Mouse (Mus musculus) midbrain, embryonic 11.5 days (tissue): ENCODE results near the gene Mov10. TPM values are rescaled to one million over a fixed set of nuclear protein-coding genes. Genes with fewer than 3 reads are reported as not detected.

Experiments
- ATAC-seq: fragments of 200-750 bp; cut with Nextera tagmentation; 2 replicates; pipeline ENCODE4 v1.8.0; 2017; ENCODE audit warnings: moderate TSS enrichment, moderate library complexity; ENCODE audit not compliant: low FRiP score
- DNase-seq: peaks from one replicate; pipeline ENCODE4 v3.0.0; 2015; ENCODE audit warnings: low spot score; ENCODE audit errors: missing footprints
- H3K27ac ChIP-seq: fragments of 300-500 bp; sonication (generic); 2 replicates; pipeline ENCODE4 v1.5.1; 2014; ENCODE audit warnings: low read depth, low read length
- H3K27me3 ChIP-seq: fragments of 300-500 bp; sonication (generic); 2 replicates; pipeline ENCODE4 v1.6.1; 2014; ENCODE audit warnings: mild to moderate bottlenecking, low read length, moderate library complexity, mixed read lengths; ENCODE audit not compliant: control insufficient read depth, insufficient read depth
- H3K36me3 ChIP-seq: fragments of 300-500 bp; sonication (generic); 2 replicates; pipeline ENCODE4 v1.6.1; 2014; ENCODE audit warnings: mild to moderate bottlenecking, low read length, moderate library complexity, mixed read lengths; ENCODE audit not compliant: control insufficient read depth, insufficient read depth
- H3K4me1 ChIP-seq: fragments of 300-500 bp; sonication (generic); 2 replicates; pipeline ENCODE4 v1.6.1; 2014; ENCODE audit warnings: low read length; ENCODE audit not compliant: control insufficient read depth, insufficient read depth
- H3K4me2 ChIP-seq: fragments of 300-500 bp; sonication (generic); 2 replicates; pipeline ENCODE4 v1.6.1; 2014; ENCODE audit warnings: mild to moderate bottlenecking, moderate library complexity
- H3K4me3 ChIP-seq: fragments of 300-500 bp; sonication (generic); 2 replicates; pipeline ENCODE4 v1.5.1; 2014; ENCODE audit warnings: low read depth, low read length
- H3K9ac ChIP-seq: fragments of 300-500 bp; sonication (generic); 2 replicates; pipeline ENCODE4 v1.6.1; 2014; ENCODE audit warnings: low read length
- H3K9me3 ChIP-seq: fragments of 300-500 bp; sonication (generic); 2 replicates; pipeline ENCODE4 v1.6.1; 2016; ENCODE audit warnings: low read length; ENCODE audit not compliant: control insufficient read depth
- WGBS: fragments of 180-500 bp; shearing (Covaris S2); extraction: QIAGEN DNeasy Blood & Tissue Kit; methylation state at CpG from one replicate; pipeline ENCODE4 v1.1.7; 2014; 5-methylcytosine and 5-hydroxymethylcytosine counted together
- polyA plus RNA-seq: library from polyadenylated mRNA; unstranded; fragments of >200 nt; fragmentation: Nextera tagmentation; extraction: Ambion mirVana; gene quantifications from 2 replicates; pipeline ENCODE4 v1.2.1, GENCODE M21; 2014

Mov10 gene
- polyA plus RNA-seq, 1 experiment from 2014 or later, result 9.5 TPM

DNA sequence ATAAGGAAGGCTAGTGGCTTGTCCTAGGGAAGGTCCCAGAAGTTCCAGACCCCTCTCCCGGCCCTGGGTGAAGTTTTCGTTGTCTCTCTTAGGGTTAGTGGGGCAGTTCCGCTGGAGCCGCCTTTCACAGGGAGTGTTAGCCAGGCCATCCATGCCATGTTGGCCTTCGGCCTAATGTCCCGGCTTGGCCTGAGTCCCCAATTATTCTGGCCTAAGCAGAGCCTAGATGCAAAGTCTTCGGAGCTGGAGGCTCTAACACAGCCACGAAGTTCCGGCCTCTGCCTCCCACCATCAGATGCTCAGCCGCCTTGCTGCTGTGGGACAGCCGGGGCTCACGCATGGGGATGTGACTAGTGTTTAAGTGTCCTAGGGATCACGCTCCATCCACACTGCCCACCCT lies 28.5 kb downstream of the Mov10 start:
- H3K4me1 ChIP-seq, result peaks cover 24% of the 10 kb centered on the region

GRCm38 (mm10) chr3:104789312-104789605 lies 29.1 kb downstream of the Mov10 start:
- H3K4me1 ChIP-seq, result peaks cover 19% of the 10 kb centered on the region
- peak; percentile 35; the same call in 1 of the 2 replicates for ATAC-seq
- no peak for DNase-seq
- H3K27me3 ChIP-seq, result peaks cover 10% of the 10 kb centered on the region; the same call in 1 of the 2 replicates
- no peaks in the 10 kb centered on the region for H3K36me3 ChIP-seq
- 2% methylated on average over 10 of the region's 10 CpGs for WGBS
- no peak overlapping the region for H3K27ac ChIP-seq
- peak overlapping the region; percentile 86 for H3K4me2 ChIP-seq
- H3K9ac ChIP-seq, result peak overlapping the region; percentile 57
- peak overlapping the region; percentile 49 for H3K4me3 ChIP-seq
- no peaks in the 10 kb centered on the region for H3K9me3 ChIP-seq

More for the DNA sequence above, 28.5 kb downstream of the Mov10 start:
- Histone ChIP-seq H3K27me3 (peaks cover 7% of the 10 kb centered on the region; the same call in 1 of the 2 replicates), H3K36me3 (no peaks in the 10 kb centered on the region), H3K4me3 (peak overlapping the region; percentile 49), H3K27ac (no peak overlapping the region), H3K9ac (peak overlapping the region; percentile 57), H3K9me3 (no peaks in the 10 kb centered on the region), H3K4me2 (peak overlapping the region; percentile 86)
- WGBS, result 36% methylated on average over 13 of the region's 13 CpGs
- DNase-seq (no peak), ATAC-seq (no peak)

DNA sequence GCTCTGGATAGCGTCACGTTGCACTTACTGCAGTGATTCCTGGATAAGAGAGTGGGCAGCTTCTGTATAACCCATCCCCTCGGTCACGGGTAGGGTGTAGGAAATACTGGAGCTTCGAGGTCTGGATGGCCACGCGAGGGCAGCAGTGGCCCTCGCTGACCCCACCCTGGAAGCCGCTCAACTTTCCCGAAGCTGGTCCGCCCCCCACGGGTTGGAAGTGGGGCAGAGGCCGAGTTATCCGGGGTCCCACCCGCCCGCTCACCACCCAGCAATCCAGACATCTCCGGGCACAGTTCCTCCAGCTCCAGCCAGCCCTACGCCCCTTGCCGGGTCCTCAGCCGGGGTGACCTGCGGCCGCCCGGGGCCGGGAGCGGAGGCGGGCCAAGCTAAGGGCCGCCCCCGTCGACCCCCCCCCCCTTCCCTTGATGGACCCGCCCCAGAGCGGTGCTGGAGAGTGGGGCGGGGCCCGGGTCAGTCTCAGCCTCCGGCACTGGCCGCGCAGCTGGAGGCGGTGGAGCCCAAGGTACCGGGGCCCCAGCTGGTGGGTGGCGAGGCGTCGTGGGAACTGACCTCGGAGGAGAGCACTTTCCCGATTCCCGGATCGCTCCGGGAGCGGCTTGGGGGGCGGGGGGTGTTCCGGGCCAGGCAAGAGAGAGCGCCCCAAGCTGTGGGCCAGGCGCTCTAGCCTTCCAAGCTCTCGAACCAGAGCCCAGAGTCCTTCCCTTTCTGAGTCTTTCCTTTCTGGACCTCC lies 29.6 kb downstream of the Mov10 start:
- ATAC-seq, result peak; percentile 92
- Histone ChIP-seq H3K4me1 (peaks cover 16% of the 10 kb centered on the region), H3K27me3 (peaks cover 15% of the 10 kb centered on the region), H3K9ac (peak overlapping the region; percentile 57), H3K4me2 (peak overlapping the region; percentile 86), H3K9me3 (no peaks in the 10 kb centered on the region), H3K36me3 (no peaks in the 10 kb centered on the region), H3K4me3 (peak overlapping the region; percentile 49), H3K27ac (no peak overlapping the region)
- peak; percentile 98 for DNase-seq
- WGBS, result 1% methylated on average over 48 of the region's 52 CpGs

GRCm38 (mm10) chr3:104788075-104788474 lies 30.3 kb downstream of the Mov10 start, which contains the start of gene Rhoc:
Gene Rhoc, plus strand, starts transcription at chr3:104788375.
- DNase-seq (peak; percentile 81), ATAC-seq (no peak; the same call in 1 of the 2 replicates)
- no peaks in the 10 kb centered on the region for H3K36me3 ChIP-seq
- peaks cover 22% of the 10 kb centered on the region for H3K27me3 ChIP-seq
- WGBS, result 22% methylated on average over 3 of the region's 3 CpGs
- H3K4me2 ChIP-seq, result peak within 1 kb of the TSS; percentile 86
- H3K4me3 ChIP-seq, result peak within 1 kb of the TSS; percentile 49
- H3K27ac ChIP-seq, result no peak within 1 kb of the TSS
- no peaks in the 10 kb centered on the region for H3K9me3 ChIP-seq
- H3K4me1 ChIP-seq, result peaks cover 16% of the 10 kb centered on the region
- peak within 1 kb of the TSS; percentile 57 for H3K9ac ChIP-seq

DNA sequence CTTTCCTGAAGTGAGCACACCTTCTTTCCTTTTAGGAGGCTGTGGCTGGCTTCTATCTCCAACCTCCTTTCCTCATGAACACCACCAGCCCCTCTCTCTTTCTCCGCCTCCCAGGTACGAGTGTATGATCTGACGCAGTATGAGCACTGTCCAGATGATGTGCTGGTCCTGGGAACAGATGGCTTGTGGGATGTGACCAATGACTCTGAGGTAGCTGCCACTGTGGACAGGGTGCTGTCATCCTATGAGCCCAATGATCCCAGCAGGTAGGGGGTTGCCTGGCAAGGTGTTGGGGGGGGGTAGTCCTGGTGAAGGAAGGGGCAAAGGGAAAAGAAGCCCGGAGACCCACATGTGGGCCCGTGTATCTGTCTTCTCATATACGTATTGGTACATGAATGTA lies 33.1 kb downstream of the Mov10 start:
- Histone ChIP-seq H3K36me3 (no peaks in the 10 kb centered on the region), H3K4me1 (peaks cover 22% of the 10 kb centered on the region), H3K27me3 (peaks cover 50% of the 10 kb centered on the region), H3K9ac (no peak overlapping the region), H3K9me3 (no peaks in the 10 kb centered on the region), H3K4me3 (no peak overlapping the region), H3K4me2 (no peak overlapping the region), H3K27ac (no peak overlapping the region)
- ATAC-seq (no peak), DNase-seq (peak; percentile 60)
- 92% methylated on average over 6 of the region's 6 CpGs for WGBS

DNA sequence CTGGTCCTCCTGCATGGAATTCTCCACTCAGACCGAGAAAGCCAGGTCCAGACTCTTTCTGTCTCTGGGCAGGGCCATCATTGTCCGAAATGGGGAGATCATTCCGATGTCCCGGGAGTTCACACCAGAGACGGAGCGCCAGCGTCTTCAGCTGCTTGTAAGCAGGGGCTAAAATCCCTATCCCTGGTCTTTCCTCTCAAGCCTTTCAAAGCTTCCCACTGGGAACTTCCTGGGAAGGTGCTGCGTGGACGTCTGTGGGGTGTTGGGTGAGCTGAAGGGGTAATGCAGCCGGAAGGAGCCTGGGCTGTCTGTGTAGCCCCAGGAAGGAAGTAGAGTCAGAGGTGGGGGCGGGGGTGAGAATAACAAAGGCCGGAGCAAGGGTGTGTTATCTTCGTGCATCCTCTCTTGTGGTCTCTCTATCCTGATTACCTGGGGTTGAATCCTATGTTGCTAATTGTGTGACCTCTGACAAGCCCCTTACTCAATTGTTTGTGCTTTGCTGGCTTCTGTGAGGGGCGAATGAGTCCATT lies 34.3 kb downstream of the Mov10 start:
- 34% methylated on average over 14 of the region's 14 CpGs for WGBS
- Histone ChIP-seq H3K27ac (no peak overlapping the region), H3K27me3 (peaks cover 55% of the 10 kb centered on the region), H3K4me1 (peaks cover 15% of the 10 kb centered on the region), H3K9ac (no peak overlapping the region), H3K4me3 (no peak overlapping the region), H3K4me2 (no peak overlapping the region), H3K36me3 (no peaks in the 10 kb centered on the region), H3K9me3 (no peaks in the 10 kb centered on the region)
- ATAC-seq, result no peak
- DNase-seq, result peak; percentile 73

GRCm38 (mm10) chr3:104782061-104782681 lies 36.2 kb downstream of the Mov10 start:
- H3K4me2 ChIP-seq, result peak overlapping the region; percentile 78; the same call in 1 of the 2 replicates

DNA sequence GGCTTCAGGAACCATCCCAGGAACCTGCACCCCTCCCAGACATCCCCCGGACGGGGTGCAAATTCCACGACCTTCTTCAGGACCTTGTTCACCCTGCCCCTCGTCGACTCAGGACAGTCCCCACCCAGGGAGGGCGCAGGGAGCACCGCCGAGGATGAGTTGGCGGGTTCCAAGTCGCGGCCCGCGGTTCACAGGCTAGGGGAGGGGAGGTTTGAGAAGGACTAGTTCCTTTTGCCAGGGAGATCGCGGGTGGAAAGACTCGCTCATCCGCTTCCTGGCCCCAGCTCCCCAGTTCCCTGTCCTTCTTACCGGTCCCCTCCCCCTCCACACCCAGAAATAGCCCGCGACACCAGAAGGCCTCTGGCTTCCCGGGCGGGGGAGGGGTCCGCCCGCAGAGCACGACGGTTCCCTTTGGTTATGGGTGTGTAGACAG lies 36.9 kb downstream of the Mov10 start, which contains the start of gene Fam19a3:
Gene Fam19a3, minus strand, starts transcription at position 370 of the 433 bp plus-strand sequence.
- ATAC-seq, result peak; percentile 26; the same call in 1 of the 2 replicates
- peak; percentile 92 for DNase-seq

More at GRCm38 (mm10) chr3:104782061-104782681, 36.2 kb downstream of the Mov10 start:
- peaks cover 18% of the 10 kb centered on the region for H3K4me1 ChIP-seq
- peaks cover 74% of the 10 kb centered on the region for H3K27me3 ChIP-seq
- H3K36me3 ChIP-seq, result no peaks in the 10 kb centered on the region
- 14% methylated on average over 12 of the region's 12 CpGs for WGBS
- no peak overlapping the region for H3K9ac ChIP-seq
- H3K9me3 ChIP-seq, result no peaks in the 10 kb centered on the region
- DNase-seq (peak; percentile 90), ATAC-seq (no peak)
- no peak overlapping the region for H3K27ac ChIP-seq
- no peak overlapping the region; the same call in 1 of the 2 replicates for H3K4me3 ChIP-seq

More for the DNA sequence above, 36.9 kb downstream of the Mov10 start, which contains the start of gene Fam19a3:
- Histone ChIP-seq H3K4me3 (peak within 1 kb of the TSS; percentile 38), H3K27me3 (peaks cover 81% of the 10 kb centered on the region), H3K9ac (peak within 1 kb of the TSS; percentile 46), H3K4me2 (peak within 1 kb of the TSS; percentile 78), H3K27ac (no peak within 1 kb of the TSS), H3K36me3 (no peaks in the 10 kb centered on the region), H3K4me1 (peaks cover 20% of the 10 kb centered on the region), H3K9me3 (no peaks in the 10 kb centered on the region)
- under 1% methylated on average over 26 of the region's 26 CpGs for WGBS
